Mouse (Mus musculus) cerebellum, adult 9-11 months (tissue): Measurements from ENCODE around the gene Cox20.
"Not testable (repeated sequence)": the region's sequence is repeated elsewhere in the genome, so short reads cannot be mapped to it uniquely, and the experiment has no call there.

Experiments used
- DNase-seq: peaks from one replicate; pipeline ENCODE4 v3.0.0; 2022

Gene Cox20

DNA sequence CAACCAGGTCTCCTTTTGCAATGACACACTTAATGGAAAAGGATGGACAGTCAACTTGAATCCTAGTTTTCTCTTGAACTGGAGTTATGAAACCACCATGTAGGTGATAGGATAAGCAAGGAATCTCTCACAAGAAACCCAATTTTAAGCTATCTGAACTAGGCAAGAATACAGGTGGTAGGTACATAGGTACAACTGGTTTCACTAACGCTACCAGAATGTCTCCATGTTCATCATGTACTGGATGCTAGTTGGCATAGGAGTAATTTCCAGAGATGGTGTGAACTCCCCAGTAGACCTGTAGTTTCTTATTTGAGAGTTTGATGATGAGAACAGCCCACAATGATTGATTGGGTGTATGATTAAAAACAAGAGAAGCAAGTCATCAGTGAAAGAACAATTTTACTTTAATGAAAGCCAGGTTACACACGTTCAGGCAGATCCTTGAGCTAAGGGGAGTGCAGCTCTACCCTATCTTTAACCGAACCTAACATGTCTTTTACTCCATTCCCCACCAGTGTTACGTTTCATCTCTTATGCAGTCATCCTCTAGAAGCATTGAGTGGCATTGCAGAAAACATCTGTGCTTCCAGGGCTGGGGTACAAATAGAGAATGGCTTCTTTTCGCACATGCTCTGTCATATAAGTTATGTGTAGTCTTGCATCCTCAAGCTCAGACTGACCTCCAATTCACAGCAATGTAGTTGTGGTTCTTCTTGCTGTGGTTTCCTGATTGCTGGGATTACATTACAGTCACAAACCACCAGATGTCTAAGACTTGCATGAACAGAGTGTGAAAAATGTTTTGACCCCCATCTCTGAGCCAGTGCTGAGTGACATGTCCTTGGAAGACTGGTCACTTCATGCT lies 2.0 kb downstream of the Cox20 start:
- DNase-seq, result no peak

- DNase-seq, result no peak
Measured at GRCm38 (mm10) chr1:178321730-178322357, 2.9 kb downstream of the Cox20 start.

GRCm38 (mm10) chr1:178323235-178323634 lies 4.3 kb downstream of the Cox20 start:
- no peak for DNase-seq

DNA sequence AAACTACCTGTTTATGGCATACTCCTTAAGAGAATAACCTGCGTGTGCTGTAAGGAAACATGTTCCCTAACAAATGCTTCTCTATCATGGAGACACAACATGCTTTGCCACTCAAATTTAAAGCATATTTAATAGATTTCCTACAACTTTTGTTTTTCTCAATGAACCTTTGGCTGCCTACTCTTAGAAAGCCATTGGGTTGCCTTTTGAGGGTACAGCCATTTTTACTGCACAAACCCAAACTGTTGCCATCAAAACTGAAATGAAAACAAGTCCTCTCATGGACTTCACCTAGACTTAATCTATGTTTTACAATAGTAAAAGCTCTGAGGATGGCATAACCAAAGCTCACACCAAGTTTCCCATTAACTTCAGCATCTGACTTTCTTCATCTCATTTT lies 5.6 kb downstream of the Cox20 start:
- DNase-seq, result no peak

DNA sequence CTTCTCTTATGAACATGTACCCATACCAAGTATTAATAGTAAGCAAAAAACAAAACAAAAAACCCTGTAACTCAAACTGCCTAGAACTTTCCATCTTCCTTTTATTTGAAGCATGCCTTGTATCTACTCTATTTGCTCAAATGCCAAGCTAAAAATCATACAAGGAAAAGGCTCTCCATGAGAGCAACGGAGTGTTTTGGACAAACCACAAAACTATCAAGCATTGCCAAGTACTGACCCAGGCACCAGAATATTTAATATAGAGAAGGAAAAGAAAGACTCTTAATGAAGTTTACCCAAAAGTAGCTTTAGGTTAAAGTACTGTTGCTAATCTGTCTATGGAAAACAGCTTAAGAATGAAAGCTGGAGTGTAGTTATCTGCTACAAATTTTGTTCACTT lies 7.4 kb downstream of the Cox20 start:
- no peak for DNase-seq

- no peak for DNase-seq
Measured at GRCm38 (mm10) chr1:178326950-178327349, 8.0 kb downstream of the Cox20 start.

- no peak for DNase-seq
Measured at GRCm38 (mm10) chr1:178329017-178329416, 10.1 kb downstream of the Cox20 start.

- DNase-seq, result no peak
Measured at GRCm38 (mm10) chr1:178329946-178330345, 11.0 kb downstream of the Cox20 start.

GRCm38 (mm10) chr1:178335860-178336261 lies 16.9 kb downstream of the Cox20 start:
- DNase-seq, result no peak

DNA sequence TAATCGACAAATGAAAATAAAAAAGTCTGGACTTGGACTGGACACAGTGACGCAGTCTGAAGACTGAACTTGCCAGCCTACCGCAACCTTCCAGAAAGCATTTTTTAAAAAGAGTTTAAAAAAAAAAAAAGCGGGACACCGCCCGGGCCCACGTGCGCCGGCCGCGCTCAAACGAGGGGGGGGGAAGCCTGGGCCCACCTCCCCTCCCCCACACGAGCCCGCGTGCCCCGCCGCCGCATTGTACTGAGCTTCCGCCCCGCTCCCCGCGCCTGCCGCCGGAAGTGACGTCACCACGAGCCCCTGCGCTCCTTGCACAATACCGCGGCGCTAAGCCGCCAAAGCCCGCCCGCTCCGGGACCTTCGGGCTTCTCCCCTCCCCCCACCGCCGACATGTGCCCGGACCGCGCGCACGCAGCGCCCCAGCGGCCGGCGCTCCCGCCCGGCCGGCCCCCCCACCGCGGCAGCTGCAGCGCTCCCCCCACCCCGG lies 17.4 kb downstream of the Cox20 start:
- peak; percentile 94 for DNase-seq

DNA sequence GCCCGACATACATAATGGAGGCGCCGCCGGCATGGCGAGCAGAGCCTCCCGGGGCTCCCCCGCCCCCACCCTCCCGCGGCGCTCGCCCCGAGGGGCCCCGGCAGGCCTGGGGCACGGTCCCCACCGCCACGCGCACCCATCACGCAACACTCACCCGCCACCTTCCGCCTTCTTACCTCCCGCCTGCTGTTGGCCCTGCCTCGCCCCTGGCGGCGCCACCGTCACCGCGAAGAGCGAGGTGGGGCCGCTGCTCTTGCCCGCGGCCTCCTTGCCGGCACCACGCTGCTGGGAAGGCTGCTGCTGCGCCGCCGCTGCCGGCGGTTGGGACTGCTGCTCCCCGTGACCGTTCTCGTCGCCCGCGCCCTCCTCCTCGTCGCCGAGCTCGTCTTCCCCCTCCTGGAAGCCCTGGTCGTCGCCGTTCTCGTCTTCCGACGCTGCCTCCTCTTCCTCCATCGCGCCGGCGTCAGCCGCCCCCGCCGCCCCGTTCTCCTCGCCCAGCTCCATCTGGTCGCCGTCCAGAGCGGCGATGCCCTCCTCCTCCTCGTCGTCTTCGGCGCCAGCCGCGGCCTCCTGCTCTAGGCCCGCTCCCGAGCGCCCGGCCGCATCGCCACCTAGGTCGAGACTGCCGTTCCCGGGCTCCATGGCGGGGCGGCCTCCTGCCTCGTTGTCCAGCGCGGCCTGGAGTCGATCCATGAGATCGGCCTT lies 18.0 kb downstream of the Cox20 start:
- no peak for DNase-seq

DNA sequence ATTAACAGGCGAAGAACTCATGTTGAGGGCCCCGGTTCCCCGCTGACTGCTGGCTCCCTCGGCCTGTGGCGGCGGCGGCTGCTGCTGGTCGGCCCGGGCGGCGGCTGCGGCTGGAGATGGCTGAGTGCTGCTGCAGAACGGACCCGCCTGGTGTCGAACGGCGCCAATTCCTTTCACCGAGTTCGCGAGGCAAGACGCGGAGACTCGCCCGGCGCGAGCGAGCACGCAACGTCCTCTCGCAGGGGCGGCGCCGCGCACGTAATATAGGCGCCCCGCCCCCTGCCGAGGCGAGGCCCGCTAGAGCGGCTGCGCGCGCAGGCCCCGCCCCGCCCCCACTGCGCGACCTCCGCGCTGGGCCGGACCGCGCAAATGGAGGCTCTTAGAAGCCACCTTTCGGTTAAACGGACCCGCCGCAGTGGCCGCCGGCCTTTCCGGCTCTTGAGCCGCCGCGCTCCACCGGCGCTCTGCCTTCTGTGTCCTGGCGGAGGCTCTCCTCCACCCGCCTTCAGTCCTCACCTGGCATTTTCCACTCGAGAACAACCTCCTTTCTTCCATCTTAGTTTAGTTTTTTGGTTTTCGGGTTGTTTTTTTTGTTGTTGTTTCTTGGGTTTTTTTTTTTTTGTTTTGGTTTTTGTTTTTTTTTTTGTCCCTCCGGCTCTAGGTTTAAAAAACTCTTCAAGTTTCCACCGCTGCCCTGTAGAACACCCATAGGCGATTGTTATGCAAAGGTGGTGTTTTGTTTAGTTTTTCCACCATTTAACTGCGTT lies 18.8 kb downstream of the Cox20 start, which contains the start of gene Hnrnpu:
Gene Hnrnpu (minus strand): TSS at position 247 of the 767 bp plus-strand sequence.
- peak; percentile 97 for DNase-seq

- DNase-seq, result peak; percentile 57
Measured at GRCm38 (mm10) chr1:178338318-178338641, 19.4 kb downstream of the Cox20 start.

- DNase-seq, result no peak
Measured at GRCm38 (mm10) chr1:178340213-178340612, 21.3 kb downstream of the Cox20 start.

DNA sequence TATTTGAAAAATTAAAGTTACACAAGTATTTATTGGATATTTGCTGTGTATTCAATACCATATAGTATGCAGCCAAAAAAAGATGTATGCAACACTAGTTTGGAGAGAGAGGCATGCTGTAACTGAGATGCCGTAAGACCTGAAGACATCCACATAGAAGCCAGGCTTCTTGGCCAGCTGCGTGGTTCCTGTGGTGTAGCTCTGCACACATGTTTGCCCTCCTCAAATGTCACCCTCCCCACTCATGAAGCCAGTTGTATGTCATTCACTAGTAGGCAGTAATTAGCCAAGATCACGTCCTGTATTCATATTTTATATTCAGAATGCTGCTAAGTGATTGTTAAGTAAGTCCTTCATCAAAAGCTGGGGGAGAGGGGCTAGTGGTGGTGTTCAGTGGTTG lies 22.5 kb downstream of the Cox20 start:
- no peak for DNase-seq

GRCm38 (mm10) chr1:178342063-178342462 lies 23.1 kb downstream of the Cox20 start:
- no peak for DNase-seq

GRCm38 (mm10) chr1:178342612-178343011 lies 23.7 kb downstream of the Cox20 start:
- no peak for DNase-seq

DNA sequence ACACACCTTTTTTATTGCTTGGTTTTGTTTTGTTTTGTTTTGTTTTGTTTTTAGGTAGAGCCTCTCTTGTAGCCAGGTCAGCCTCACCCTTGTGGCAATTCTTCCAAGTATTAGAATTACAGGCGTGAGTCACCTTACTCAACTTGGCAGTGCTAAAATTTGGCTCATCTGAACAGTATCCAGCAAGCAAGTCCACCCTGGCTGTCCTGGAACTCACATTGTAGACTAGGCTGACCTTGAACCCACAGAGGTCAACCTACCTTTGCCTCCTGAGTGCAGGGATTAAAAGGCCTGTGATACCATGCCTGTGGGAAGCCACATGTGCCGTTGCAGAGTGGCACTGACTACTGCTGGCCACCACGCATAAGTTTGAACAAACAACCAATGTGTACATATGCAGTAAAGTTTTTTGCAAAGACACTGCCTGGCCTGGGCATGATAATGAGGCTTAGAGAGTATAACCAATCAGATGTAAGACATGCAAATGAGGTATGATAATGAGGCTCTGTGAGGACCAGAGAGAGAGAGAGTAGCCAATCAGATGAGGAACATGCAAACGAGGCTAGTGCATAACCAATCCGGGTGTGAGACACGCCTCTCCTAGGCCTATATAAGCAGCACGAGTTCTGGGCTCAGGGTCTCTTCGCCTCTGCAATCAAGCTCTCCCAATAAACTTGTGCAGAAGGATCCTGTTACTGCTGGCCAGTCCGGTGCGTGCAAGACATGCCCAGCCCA lies 25.3 kb downstream of the Cox20 start:
- not testable (repeated sequence) for DNase-seq

DNA sequence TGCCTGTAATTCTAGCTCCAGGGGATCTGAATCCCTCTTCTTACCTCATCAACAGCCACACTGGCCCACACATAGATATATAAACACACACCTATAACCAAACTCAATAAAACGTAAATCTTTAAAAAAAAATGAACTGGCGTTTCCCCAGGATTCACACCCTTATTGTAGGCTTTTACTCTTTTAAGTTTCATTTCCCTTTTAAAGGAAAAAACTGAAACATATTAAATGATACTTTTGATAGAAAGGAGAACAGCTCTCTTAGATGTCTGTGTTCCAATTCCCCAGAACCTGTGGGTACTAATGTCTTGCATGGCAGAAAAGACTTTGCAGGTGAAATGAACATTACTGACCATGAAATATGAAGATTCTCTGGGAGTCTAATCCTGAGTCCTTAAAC lies 31.9 kb downstream of the Cox20 start:
- no peak for DNase-seq

- DNase-seq, result no peak
Measured at GRCm38 (mm10) chr1:178351643-178352042, 32.7 kb downstream of the Cox20 start.

DNA sequence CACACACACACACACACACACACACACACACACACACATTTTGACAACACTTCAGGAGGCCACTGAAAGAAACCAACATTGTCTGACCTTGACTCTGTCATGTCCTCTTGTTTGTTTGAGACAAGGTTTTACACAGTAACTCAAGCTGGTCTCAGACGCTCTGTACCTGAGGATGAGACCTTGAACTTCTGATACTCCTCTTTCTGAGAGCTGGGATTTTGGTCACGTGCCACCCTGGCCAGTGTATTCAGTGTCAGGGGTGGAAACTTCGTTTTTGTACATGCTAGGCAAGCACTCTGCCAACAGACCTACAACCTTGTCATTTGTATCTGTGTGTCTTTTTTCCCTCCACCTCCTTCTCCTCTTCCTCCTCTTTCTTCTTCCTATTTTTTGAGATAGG lies 35.6 kb downstream of the Cox20 start:
- no peak for DNase-seq
